Mouse (Mus musculus) 416B (cell line): ENCODE measurements around the gene Plbd1.
A peak's percentile ranks its signal among the peaks of the same experiment; 100 is the strongest.

Experiments used
- DNase-seq: peaks from one replicate; pipeline ENCODE4 v3.0.0; 2011; ENCODE audit warnings: low read depth

Gene Plbd1

DNA sequence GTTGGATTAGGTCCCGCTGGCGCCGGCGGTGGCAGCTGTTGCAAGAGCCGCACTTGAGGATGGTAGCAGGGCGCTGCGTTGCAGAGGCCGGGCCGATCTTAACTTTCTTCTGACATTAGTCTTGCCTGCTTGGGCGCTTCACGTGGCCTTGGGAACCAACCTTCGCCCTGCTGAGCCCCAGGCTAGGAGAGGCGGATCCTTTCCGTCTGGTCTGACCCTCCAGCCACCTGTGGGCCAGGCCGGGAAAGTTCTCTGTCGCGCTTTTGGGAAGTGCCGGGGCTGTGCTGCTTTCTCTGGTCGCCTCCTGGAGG lies at the start of gene Plbd1:
TSS of gene Plbd1 (minus strand) at position 223 of the 311 bp plus-strand sequence.
- no peak for DNase-seq

DNA sequence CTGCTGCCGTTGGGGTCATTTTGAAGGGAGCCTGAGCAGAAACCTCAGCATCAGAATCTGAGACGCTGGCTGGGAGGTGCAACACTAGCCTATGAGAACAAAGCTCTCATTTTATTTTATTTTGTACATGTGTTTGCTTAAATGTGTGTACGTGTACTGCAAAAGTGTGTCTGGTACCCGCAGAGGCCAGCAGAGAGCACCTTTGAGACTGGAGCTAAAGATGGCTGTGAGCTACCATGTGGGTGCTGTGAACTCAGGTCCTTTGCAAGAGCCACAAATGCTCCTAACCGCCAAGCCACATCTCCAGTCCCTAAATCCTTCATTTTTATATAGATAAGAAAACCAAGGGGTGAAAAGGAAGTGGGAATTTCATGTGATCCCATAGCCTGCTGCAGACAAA lies 48.7 kb upstream of the Plbd1 start:
- DNase-seq: no peak

DNA sequence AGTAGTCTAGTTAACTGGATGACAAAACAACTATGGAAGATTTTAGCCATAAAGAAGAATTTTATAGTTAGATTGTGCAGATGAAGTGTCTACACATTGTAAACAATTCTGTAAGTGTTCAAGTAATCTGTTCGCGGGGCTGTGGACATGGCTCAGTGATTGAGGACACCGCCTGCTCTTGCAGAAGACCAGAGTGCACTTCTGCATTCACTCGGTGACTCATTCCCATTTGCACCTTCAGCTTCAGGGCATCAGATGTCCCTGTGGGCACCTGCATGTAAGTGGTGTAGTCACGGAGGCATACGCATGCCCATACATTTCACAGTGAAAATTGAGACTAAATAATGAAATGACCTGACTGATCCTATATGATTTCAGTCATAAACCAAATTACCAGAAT lies 46.9 kb upstream of the Plbd1 start:
- no peak for DNase-seq

DNA sequence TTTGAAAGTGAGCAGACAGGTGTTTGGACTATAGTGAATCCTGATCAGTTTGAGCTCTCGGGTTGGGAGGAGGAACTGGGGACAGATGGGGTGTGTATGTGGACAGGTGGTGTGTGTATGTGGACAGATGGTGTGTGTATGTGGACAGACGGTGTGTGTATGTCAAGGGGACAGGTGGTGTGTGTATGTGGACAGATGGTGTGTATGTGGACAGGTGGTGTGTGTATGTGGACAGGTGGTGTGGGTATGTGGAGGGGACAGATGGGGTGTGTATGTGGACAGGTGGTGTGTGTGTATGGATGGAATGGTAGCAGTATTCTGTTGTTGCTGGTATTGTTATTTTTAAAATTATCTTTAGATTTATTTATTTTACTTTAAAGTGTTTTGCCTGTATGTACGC lies 40.1 kb upstream of the Plbd1 start:
- no peak for DNase-seq

DNA sequence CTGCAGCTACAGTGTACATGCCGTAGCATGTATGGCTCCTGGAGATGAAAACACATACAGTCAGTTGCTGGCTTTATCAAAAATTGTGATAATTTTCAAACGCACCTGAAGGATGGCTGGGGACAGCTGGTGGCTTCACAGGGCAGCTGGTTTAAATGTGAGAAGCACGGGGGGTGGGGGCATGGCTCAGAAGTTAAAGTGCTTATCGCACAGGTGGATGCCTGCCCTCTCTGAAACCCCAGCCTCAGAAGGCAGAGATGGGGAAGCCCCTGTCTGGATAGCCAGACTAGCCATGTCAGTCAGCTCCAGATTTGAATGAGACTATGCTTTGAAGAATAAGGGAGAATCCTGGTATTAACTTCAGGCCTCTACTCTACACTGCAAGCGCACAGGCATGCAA lies 39.5 kb upstream of the Plbd1 start:
- DNase-seq: no peak

DNA sequence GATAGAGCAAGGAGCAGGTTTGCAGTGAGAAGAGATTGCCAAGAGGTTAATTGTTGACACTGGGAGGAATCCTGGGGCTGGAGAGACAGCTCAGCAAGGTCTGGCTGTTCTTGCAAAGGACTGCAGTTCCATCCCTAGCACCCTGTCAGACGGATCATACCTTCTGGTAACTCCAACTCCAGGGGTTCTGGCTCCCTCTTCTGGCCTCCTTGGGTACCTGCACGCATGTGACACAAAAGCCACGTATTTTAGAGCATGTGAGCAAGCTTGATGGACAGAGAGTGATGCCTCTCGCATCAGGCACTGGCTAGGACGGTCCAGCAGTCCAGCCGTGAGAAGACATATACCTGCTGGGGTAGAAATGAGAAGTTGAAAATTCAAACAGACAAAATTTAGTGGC lies 29.6 kb upstream of the Plbd1 start:
- DNase-seq: peak; percentile 13

DNA sequence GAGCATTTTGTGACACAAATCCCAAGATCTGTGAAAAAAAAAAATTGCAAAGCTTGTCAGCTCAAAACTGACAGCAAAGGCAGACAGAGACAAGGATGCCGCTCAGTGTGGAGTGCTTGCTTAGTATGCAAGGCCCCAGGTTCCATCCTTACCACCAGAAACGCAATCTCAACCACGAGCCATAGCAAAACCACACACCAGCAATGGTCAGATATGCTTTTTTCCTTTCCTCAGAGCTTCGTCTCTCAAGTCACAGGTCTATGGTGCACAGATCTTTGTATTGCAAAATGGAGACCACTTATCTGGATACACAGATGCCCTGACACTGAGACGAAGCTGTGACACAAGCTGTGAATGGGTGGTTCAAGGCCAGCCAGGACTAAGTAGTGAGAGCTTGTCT lies 28.8 kb upstream of the Plbd1 start:
- DNase-seq: peak; percentile 10

DNA sequence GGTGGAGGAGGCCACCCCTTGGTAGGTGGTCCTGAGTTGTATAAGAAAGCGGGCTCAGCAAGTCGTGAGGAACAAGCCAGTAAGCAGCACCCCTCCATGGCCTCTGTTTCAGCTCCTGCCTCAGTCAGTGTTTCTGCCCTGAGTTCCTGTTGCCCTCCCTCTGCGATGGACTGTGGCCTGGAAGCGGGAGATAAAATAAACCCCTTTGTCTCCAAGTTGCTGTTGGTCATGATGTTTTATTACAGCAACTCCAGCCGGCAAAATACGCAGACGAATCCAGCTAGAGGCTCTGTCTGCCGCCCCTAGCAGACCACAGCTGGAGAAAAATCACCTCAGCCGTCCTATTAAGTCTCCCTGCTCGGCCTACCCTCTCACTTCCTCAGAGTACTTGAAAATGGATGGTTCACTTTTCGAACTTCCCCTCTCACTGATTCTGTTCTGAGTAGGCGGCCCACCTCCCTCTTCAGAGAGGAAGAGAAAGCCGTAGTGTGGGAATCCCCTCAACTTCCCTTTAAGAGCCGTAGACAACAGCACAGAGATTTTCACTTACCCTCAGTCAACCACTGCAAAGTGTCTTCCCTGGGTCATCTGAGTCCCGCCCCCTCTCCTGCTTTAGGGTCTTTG lies 28.2 kb upstream of the Plbd1 start:
- no peak for DNase-seq

DNA sequence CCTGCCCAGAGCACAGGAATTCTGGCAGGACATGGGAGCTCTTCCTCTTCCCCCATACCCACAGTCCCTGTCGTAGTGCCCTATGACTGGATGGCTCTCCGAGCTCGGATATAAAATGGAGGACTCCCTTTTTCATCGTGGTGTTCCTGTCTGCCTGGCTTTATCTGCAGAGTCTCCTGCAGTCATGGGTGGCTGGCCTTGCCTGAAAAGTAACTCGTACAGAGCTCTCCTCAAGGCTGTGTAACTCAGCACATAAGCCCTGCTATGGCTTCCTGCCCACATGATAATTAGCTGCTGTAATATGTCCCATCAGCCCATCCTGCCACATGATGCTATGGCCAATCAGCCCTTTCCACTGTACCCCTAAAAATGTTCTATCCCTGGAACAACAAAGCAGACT lies 23.7 kb upstream of the Plbd1 start:
- DNase-seq: no peak

DNA sequence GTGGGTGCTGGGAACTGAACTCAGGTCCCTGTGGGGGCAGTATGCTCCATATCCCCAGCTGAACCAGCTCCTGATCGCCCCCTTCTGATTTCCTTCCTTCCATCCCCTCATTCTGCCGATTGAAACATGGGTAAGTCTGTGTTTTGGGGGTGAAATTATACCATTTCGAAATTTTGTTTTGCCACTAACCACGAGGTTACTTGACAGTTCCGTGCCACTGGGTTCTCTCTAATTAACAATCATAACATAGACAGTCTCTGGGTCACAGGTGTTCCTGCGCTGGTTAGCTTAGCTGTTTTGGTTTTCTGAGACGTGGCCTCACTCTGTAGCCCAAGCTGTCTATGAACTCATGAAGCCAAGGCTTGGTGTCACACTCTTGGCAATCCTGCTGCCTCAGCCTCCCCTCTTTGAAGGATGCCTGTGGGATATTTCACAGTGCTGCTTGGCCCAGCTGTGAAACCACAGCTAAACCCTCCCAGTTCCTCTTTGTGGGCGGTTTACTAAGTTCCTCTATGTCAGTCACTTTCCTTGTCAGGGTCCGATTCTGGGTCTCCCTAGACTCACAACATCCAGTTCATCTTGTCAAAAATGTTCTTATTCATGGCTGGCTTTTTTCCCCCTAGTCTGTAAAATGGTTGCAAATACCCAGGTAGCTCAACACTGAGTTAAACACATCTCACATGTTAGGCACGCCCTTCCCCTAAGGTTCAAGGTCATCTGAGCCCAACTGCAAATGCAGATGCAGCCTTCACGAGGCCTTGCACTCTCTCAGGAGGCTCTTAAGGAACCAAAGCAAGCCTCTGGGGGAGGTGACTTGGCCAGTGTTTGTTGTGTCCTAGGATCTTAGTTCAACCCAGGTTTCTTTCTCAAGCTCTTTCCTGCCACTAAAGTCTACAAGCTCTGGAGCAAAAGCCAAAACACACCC lies 21.9 kb upstream of the Plbd1 start:
- peak; percentile 85 for DNase-seq

DNA sequence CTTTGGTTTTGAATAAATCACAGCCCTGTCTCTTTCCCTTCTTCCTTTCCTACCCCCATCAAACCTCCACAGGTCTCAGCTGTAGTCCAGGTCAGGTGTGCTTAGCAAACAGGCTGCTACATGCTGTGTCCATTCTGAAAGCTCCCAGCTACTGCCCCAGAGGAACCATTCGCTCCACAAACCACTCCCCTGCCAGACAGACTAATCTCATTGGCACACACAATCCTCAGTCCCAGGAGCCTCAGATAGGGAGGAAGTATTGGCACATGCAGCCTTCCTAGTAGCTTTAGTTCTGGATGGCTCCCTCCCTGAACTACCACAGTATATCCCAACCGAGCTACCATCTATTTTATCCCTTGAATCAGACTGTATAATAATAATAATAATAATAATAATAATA lies 17.7 kb upstream of the Plbd1 start:
- DNase-seq: no peak

DNA sequence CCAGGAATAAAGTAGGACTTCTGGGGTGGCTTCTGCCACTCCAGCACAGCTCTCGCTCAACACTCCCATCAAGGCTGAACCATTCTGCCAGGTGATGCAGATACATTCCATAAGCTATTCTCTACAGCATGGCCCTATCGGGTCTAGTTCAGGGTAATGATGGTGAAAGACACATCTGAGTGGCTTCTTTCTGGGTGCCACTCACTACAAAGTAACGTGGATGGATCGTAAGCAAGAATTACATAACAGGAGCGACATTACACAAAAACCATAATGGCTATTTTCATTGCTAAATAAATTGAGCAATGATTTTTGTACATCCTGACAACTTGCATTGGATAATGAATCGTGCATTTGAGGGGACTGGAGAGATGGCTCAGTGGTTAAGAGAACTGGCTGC lies 13.2 kb upstream of the Plbd1 start:
- DNase-seq: peak; percentile 7

DNA sequence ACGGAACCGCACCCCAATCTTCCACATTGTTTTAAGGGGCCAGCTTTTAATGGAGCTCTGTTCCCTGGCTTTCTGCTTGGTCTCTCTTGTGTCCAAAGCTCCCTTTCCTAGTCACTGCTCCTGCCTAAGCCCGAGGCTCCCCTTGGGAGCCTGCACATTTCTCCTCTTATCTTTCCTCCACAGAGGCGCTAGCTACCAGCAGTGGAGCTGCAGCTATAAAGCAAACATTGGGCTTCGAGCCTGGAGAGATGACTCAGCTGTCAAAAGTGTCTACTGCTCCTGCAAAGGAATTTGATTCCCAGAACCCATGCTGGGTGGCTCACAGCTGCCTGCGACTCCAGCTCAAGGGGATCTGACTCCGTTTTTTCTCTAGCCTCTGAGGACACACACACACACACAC lies 10.7 kb upstream of the Plbd1 start:
- DNase-seq: peak; percentile 16

DNA sequence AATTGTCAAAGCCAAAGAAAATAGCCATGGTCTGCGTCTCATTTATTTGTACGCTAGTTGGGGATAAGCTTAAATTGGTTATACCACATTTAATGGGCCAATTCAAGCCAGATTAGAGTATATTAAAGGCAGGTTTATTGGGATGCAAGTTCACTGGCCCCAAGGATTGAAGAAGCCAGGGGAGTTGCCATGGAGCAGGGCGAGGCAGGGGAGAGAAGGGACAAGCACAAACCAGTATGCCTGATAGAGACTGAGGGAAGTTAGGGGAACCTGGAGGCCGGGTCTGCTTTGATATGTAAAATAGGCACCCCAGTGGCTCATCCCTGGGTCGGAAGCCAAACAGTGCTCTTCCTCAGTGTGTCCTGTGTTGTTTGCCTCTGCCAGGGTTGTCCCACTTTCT lies 7.5 kb upstream of the Plbd1 start:
- DNase-seq: no peak

DNA sequence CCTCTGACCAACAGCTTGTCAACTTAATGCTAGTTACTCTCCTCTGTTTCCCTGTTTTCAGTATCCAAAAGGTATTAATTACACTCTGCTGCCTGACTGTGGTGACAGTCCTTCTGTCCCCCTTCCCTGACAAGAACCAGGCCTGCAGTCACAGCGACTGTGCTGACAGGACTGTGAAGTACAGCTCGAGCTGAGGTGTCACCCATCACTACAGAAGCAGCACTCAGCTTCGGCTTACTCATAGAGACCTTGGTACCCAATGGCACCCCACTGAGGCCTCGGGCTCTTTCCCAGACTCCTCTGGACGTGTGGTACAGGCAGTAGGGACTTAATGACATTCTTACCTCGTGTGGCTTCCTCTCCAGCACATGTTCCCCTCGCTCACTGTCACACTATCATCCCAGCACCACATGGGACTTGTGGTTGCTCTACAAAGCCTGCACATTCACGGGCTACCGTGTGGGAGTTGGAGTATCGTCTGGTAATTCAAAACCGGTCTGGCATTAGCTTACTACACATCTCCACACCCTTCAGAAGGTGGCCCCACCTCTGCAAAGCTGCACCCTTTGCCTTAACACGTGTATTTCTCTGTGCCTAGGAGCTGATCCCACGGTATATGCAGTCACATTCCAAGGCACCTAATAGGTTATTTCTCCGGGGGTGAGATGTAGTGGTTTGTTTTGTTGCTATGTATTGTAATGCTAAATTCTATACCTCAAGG lies 6.7 kb upstream of the Plbd1 start:
- no peak for DNase-seq

DNA sequence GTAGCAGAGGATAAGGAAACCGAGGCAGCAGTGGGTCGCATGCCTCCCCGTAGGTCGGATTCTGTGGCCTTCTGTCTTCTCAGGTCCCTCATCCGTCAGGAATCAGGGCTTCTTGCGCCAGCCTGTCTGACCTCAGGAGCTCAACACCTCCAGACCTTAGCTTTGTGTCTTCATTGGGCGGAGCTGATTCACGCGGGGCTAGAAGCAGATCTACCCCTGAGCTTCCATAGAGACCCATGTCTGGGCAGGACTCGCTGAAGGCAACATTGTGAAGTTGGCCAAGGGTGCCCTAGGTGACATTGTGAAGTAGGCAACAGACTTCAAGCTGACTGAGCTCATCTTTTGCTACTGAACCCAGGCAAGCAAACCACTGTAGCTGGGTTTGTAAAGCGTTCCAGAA lies 335 bp upstream of the Plbd1 start:
- DNase-seq: no peak

DNA sequence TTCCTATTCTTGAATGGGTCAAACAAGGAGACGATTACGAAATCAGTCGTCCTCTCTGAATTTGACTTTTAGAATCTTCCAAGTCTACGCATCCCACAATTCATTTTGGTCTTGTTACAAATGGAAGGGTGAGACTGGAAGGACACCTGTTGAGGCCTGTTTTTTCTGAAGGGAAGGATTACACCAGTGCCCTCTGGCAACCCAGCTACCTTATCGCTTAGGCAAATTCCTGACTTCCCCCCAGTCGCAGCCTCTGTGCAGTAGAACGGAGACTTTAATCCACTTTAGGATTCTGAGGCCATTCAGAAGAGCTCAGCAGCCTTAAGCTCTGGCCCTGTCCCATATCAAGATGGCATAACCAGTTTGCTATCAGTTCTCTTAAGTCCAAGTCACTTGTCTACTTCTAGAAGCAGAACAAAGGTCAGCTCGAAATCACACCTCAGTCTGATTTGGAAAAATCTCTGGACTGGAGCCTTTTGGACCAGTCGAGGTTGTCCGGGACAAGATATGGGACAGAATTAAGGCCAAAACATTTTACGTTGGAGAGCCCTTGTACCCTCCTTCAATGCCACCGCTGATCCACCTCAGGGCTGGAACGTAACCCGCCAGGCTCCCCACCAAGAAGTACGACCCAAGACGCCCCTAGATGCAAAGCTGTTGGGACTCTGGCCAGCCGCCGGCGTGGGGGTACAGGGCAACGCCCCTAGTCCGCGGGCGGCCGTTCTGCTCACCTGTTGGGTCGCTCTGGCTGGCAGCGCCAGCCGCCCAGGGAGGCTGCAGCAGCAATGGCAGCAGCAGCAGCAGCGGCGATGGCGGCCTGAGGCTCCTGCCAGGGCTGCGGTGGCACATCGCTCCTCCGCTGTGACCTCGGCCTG lies 660 bp downstream of the Plbd1 start:
- no peak for DNase-seq

DNA sequence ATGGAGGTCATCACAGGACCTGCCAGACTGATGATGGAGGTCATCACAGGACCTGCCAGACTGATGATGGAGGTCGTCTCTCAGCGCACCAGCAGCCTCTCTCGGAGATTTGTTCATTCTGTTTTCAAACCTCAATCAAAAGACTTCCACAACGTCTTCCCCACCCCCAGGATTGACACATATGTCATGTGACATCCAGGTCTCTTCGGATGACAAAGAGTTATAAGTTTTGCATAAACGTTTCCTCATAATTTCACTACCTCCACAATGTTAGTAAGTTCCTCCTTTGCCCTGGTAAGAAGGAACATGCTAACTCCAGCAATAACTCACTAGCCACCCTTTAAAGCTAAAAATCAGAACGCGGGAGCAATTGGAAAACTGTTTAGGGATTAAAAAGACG lies 2.5 kb downstream of the Plbd1 start:
- DNase-seq: peak; percentile 16

DNA sequence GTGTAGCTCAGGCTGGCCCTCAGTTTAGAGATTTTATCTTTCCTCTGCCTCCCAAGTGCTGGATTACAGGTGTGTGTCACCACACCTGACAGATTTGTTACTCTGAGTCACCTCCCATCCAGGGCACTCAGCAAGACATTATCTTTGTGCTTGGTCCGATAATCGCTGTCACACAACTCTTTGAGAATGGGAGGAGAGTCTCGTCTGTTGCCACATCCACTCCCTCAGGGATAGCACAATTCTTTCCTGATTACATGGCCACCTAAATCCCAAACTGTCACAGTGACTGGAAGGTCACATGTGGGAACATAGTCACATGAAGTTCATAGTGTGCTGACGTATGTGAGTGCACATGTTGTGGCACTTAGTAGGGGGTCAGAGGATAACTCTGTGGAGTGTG lies 3.4 kb downstream of the Plbd1 start:
- DNase-seq: no peak

DNA sequence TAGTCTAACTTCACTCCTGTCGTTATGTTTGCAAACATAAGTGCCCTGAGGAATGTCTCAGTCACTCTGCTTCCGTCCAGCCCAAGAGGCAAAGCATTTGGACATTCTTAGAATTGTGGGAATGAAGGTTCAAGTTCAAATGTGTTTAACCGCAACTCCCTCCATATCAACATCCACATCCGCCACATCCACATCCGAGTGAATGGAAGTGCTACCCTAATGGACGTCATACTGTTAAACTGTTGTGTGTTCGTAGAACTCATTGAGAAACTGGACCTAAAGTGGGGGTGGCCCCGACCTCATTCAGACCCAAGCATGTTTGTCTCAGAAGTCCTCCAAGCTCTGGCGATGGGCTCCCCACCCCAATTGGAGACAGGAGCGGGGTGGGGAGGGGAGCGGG lies 5.9 kb downstream of the Plbd1 start:
- DNase-seq: no peak

DNA sequence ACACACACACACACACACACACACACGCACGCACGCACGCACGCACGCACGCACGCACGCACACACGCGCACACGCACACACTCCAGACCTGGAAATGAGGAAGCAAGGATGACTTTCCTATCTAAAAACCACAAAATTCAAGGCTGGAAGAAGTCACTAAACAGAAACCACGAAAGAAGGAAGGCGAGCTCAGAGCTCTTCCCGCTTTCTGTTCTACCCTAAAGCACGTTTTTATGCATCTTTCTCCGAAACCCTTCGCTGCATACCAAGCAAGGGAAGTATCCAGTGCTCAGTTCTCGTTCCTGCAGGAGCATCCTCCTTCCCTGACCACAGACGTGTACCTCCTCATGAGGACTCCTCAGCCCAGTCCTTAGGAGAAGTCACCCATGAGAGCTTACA lies 7.3 kb downstream of the Plbd1 start:
- no peak for DNase-seq

DNA sequence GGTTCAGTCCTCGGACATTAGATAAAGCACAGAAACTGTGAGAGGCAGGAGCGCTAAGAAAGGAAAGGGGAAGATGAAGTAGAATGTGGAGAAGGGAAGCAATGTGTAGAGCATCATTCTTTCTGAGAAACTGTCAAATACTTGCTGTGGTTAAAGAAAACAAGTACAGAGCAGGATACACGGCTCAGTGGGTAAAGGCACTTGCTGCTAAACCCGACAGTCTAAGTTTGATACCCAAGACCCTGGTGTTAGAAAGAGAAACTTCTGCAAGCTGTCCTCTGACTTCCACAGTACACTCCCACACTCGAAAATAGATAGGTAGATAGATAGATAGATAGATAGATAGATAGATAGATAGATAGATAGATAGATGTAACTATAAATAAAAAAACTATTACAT lies 8.4 kb downstream of the Plbd1 start:
- DNase-seq: no peak
